Comparison of ENCODE assay signal across 8 mouse cellular contexts in the genomic region with DNA sequence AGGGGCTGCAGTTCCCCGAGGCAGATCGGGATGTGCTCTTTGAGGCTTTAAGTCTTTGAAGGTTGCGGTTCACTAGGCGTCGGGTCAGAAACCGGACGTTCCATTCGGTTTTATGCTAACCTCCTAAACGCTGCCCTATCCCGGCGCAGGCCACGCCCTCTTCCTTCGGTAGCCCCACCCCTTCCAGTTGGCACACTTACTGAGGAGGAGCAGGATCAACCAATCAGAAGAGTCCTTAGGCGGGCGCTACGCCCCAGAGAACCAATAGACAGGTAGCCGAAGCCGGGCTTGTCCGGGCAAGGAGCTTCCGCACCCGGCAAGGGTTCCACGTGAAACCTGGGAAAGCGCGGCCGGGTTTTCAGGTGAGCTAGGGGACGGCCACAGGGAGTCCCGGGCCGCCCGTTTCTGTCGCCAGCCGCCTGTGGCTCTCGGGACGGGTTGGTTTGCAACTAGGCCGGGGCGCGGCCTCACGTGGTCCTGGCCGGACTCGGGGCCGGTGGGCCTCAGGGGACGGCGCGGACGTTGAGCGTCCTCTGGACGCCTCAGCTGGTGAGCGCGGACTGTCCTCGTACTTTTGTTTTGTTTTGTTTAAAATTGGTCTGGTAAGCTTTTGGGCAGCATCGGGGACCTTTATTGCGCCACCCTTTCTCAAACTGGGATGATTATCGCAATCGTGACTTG. TPM values are rescaled to one million over a fixed set of nuclear protein-coding genes. Genes with fewer than 3 reads are reported as not detected.
DNase-seq lines count a peak whose midpoint lies in the region; ATAC-seq and TF ChIP-seq lines count a peak whose summit lies in the region.

TSS of gene Aen (plus strand) at position 202 of the 681 bp plus-strand sequence.

- H3K4me3 ChIP-seq in gastrocnemius, adult 2 months: peak within 1 kb of the TSS; percentile 96
- H3K4me3 ChIP-seq in hindbrain, postnatal 0 days (ENCODE audit: low read length): peak within 1 kb of the TSS; percentile 90
- peak within 1 kb of the TSS; percentile 80 for H3K4me3 ChIP-seq in left cerebral cortex, adult 2 months

- peaks cover 4% of the 10 kb centered on the region for H3K4me1 ChIP-seq in hindbrain, postnatal 0 days (ENCODE audit: insufficient read depth, low read length)

- peak within 1 kb of the TSS; percentile 93 for H3K4me2 ChIP-seq in hindbrain, postnatal 0 days (ENCODE audit: low read depth, low read length)

- no peaks in the 10 kb centered on the region for H3K27me3 ChIP-seq in hindbrain, postnatal 0 days (ENCODE audit: insufficient read depth, low read length)

- DNase-seq in ZHBTc4 (ENCODE audit: low read depth, low spot score): peak; percentile 100
- DNase-seq in gastrocnemius, adult 2 months: peak; percentile 99
- peak; percentile 98 for DNase-seq in hindbrain, postnatal 0 days (ENCODE audit: low spot score)
- DNase-seq in left cerebral cortex, adult 2 months (ENCODE audit: extremely low spot score in 1 of 2, low spot score in 2 of 2): peak; percentile 94 to 96
- DNase-seq in right cerebral cortex, adult 2 months (ENCODE audit: low spot score in 2 of 2): peak; percentile 94 to 97
- peak; percentile 99 for DNase-seq in urinary bladder, postnatal 14 days (ENCODE audit: low spot score)

- ATAC-seq in common myeloid progenitor, adult 5-6 weeks (replicated peaks; ENCODE audit: low read depth, poor library complexity, severe bottlenecking): peak; percentile 99
- peak; percentile 98 for ATAC-seq in hindbrain, postnatal 0 days
- peak; percentile 99 for ATAC-seq in megakaryocyte, adult 5-6 weeks (ENCODE audit: poor library complexity, severe bottlenecking)

- H3K9ac ChIP-seq in hindbrain, postnatal 0 days (replicated peaks; ENCODE audit: low read length): peak within 1 kb of the TSS; percentile 63

- 1% methylated on average over 53 of the region's 53 CpGs for WGBS in hindbrain, postnatal 0 days

- TF ChIP-seq CTCF in gastrocnemius, adult 2 months (IDR thresholded peaks at IDR 0.05): no peak
- no peak for TF ChIP-seq CTCF in hindbrain, postnatal 0 days (IDR thresholded peaks at IDR 0.05; ENCODE audit: low read depth)
- no peak for TF ChIP-seq CTCF in left cerebral cortex, adult 2 months (IDR thresholded peaks at IDR 0.05)

- intact Hi-C loops in gastrocnemius, adult 2 months (cut with DNase I): no loop called here
- intact Hi-C loops in left cerebral cortex, adult 2 months (cut with DNase I): loop anchor here (10.0 kb wide), 1 partner anchor 321 kb away; no protein-coding TSS in a partner anchor

- no peaks in the 10 kb centered on the region for H3K36me3 ChIP-seq in hindbrain, postnatal 0 days (ENCODE audit: insufficient read depth, low read length)

- H3K27ac ChIP-seq in gastrocnemius, adult 2 months: peak within 1 kb of the TSS; percentile 93
- H3K27ac ChIP-seq in hindbrain, postnatal 0 days: no peak within 1 kb of the TSS
- H3K27ac ChIP-seq in left cerebral cortex, adult 2 months: peak within 1 kb of the TSS; percentile 66

- H3K9me3 ChIP-seq in hindbrain, postnatal 0 days (ENCODE audit: low read length): no peaks in the 10 kb centered on the region

RNA-seq across cellular contexts. Expression of gene Aen, which starts in this region (rescaled TPM):
- 28.7 and 48.2 TPM in 2 replicates for total RNA-seq in common myeloid progenitor, adult 5-6 weeks (2017)
- total RNA-seq in gastrocnemius, adult 2 months (2021): 10 to 100 TPM; 51.7 to 52.0 TPM
- 36.6 and 43.0 TPM in 2 replicates for total RNA-seq in hindbrain, postnatal 0 days (2014; rRNA removed)
- 49.3 and 54.4 TPM in 2 replicates for polyA plus RNA-seq in hindbrain, postnatal 0 days (2015; fragmentation: Nextera tagmentation; extraction: Ambion mirVana)
- 10 to 100 TPM; 20.6 to 22.1 TPM for total RNA-seq in left cerebral cortex, adult 2 months (2021)
- 3.9 and 5.6 TPM in 2 replicates for total RNA-seq in megakaryocyte, adult 5-6 weeks (2015)
- total RNA-seq in megakaryocyte, adult 5-6 weeks (2017): 13.2 and 18.4 TPM in 2 replicates
